Mouse (Mus musculus) CH12.LX (cell line): ENCODE results near the gene Sptbn1. TPM values are rescaled to one million over a fixed set of nuclear protein-coding genes. Genes with fewer than 3 reads are reported as not detected.

Experiments
- DNase-seq: peaks from one replicate; pipeline ENCODE4 v3.0.0-alpha.2; 2013; ENCODE audit errors: extremely low read depth
- H3K27ac ChIP-seq: 2 replicates; pipeline ENCODE4 v1.5.1; 2012; ENCODE audit warnings: low read depth, mild to moderate bottlenecking, control low read depth, moderate library complexity; ENCODE audit not compliant: insufficient read depth
- H3K27me3 ChIP-seq: replicated peaks from 2 replicates; pipeline ENCODE3; 2012; ENCODE audit warnings: inconsistent platforms
- H3K36me3 ChIP-seq, 2 experiments: replicated peaks in 1 of 2; 2 replicates each; pipeline versions ENCODE3 to v1.6.1; 2012; ENCODE audit warnings: inconsistent platforms in 1 of 2, low read length in 1 of 2, mild to moderate bottlenecking in 1 of 2, mixed read lengths in 1 of 2, moderate library complexity in 1 of 2; ENCODE audit not compliant: control insufficient read depth in 1 of 2, insufficient read depth in 1 of 2
- H3K4me1 ChIP-seq, 2 experiments: 2 replicates each; pipeline ENCODE4 v1.6.1; 2012; ENCODE audit warnings: inconsistent platforms in 1 of 2, moderate library complexity in 1 of 2; ENCODE audit not compliant: insufficient read depth in 2 of 2, control insufficient read depth in 1 of 2
- H3K4me2 ChIP-seq: 2 replicates; pipeline ENCODE4 v1.6.1; 2012; ENCODE audit warnings: low read depth, mild to moderate bottlenecking, control low read depth; ENCODE audit not compliant: poor library complexity, insufficient read depth, severe bottlenecking
- H3K4me3 ChIP-seq, 3 experiments: fragments of 150-350 bp in 1 of 3; sonication (generic) in 1 of 3; replicated peaks in 1 of 3; 2 replicates each; pipeline versions ENCODE3 to v1.5.1; 2011 to 2012; ENCODE audit warnings: low read depth in 2 of 3, low read length in 2 of 3, mild to moderate bottlenecking in 2 of 3, moderate library complexity in 2 of 3, control low read depth in 1 of 3, improper control_type of control experiment in 1 of 3, inconsistent platforms in 1 of 3, mixed read lengths in 1 of 3; ENCODE audit not compliant: poor library complexity in 1 of 3
- H3K79me2 ChIP-seq: replicated peaks from 2 replicates; pipeline ENCODE4 v1.6.1; 2012; ENCODE audit warnings: mild to moderate bottlenecking, moderate library complexity; ENCODE audit not compliant: control insufficient read depth, poor library complexity, insufficient read depth, severe bottlenecking; ENCODE audit errors: extremely low read depth
- H3K9ac ChIP-seq: 2 replicates; pipeline ENCODE4 v1.6.1; 2012; ENCODE audit warnings: low read depth, mild to moderate bottlenecking, control low read depth, moderate library complexity; ENCODE audit not compliant: insufficient read depth
- H3K9me3 ChIP-seq: replicated peaks from 2 replicates; pipeline ENCODE3; 2012; ENCODE audit warnings: low read length, inconsistent platforms, mixed read lengths
- BHLHE40 ChIP-seq: IDR thresholded peaks from 2 replicates; pipeline ENCODE4 v1.6.1; 2011; ENCODE audit warnings: mild to moderate bottlenecking, low read depth, low read length, improper control_type of control experiment
- CHD1 ChIP-seq: IDR thresholded peaks from 2 replicates; pipeline ENCODE4 v1.6.1; 2012; ENCODE audit warnings: low read depth, low read length, improper control_type of control experiment, inconsistent platforms
- CHD2 ChIP-seq: IDR thresholded peaks from 2 replicates; pipeline ENCODE4 v1.6.1; 2011; ENCODE audit warnings: low read length, improper control_type of control experiment
- CTCF ChIP-seq, 2 experiments: IDR thresholded peaks in 1 of 2; conservative IDR thresholded peaks in 1 of 2; 2 replicates each; pipeline ENCODE4 v1.5.1; 2011 to 2012; ENCODE audit warnings: low read depth in 2 of 2, low read length in 2 of 2, improper control_type of control experiment in 1 of 2, inconsistent platforms in 1 of 2, mild to moderate bottlenecking in 1 of 2, moderate library complexity in 1 of 2
- EP300 ChIP-seq: IDR thresholded peaks from 2 replicates; pipeline ENCODE4 v1.6.1; 2011; ENCODE audit warnings: low read length, improper control_type of control experiment
- GABPA ChIP-seq: IDR thresholded peaks from 2 replicates; pipeline ENCODE4 v1.6.1; 2012; ENCODE audit warnings: low read depth, low read length, improper control_type of control experiment, inconsistent platforms; ENCODE audit not compliant: insufficient replicate concordance
- JUND ChIP-seq: conservative IDR thresholded peaks from 2 replicates; pipeline ENCODE4 v1.6.1; 2011; ENCODE audit warnings: low read depth, low read length, improper control_type of control experiment
- KAT2A ChIP-seq: IDR thresholded peaks from 2 replicates; pipeline ENCODE4 v1.6.1; 2012; ENCODE audit warnings: low read length, improper control_type of control experiment, inconsistent platforms; ENCODE audit not compliant: insufficient replicate concordance
- MAFK ChIP-seq: IDR thresholded peaks from 2 replicates; pipeline ENCODE4 v1.6.1; 2011; ENCODE audit warnings: low read length, improper control_type of control experiment; ENCODE audit not compliant: insufficient replicate concordance
- MAX ChIP-seq: IDR thresholded peaks from 2 replicates; pipeline ENCODE4 v1.6.1; 2011; ENCODE audit warnings: low read length, improper control_type of control experiment
- MAZ ChIP-seq: IDR thresholded peaks from 2 replicates; pipeline ENCODE4 v1.6.1; 2012; ENCODE audit warnings: low read depth, mild to moderate bottlenecking, inconsistent platforms, low read length, improper control_type of control experiment, moderate library complexity
- MXI1 ChIP-seq: IDR thresholded peaks from 2 replicates; pipeline ENCODE4 v1.6.1; 2011; ENCODE audit warnings: mild to moderate bottlenecking, low read depth, low read length, improper control_type of control experiment
- MYC ChIP-seq: IDR thresholded peaks from 2 replicates; pipeline ENCODE4 v1.6.1; 2011; ENCODE audit warnings: low read depth, mild to moderate bottlenecking, improper control_type of control experiment, low read length
- NELFE ChIP-seq: IDR thresholded peaks from 2 replicates; pipeline ENCODE4 v1.6.1; 2011; ENCODE audit warnings: low read depth, low read length, improper control_type of control experiment
- NRF1 ChIP-seq: IDR thresholded peaks from 2 replicates; pipeline ENCODE4 v1.6.1; 2014; ENCODE audit warnings: low read depth, mild to moderate bottlenecking, inconsistent platforms, low read length, improper control_type of control experiment, moderate library complexity
- POLR2A ChIP-seq: IDR thresholded peaks from 2 replicates; pipeline ENCODE4 v1.6.1; 2011; ENCODE audit warnings: low read depth, mild to moderate bottlenecking, improper control_type of control experiment, low read length
- RCOR1 ChIP-seq: conservative IDR thresholded peaks from 2 replicates; pipeline ENCODE4 v1.6.1; 2012; ENCODE audit warnings: low read depth, mild to moderate bottlenecking, inconsistent platforms, low read length, improper control_type of control experiment
- USF1 ChIP-seq: IDR thresholded peaks from 2 replicates; pipeline ENCODE4 v1.6.1; 2014; ENCODE audit warnings: low read depth, mild to moderate bottlenecking, inconsistent platforms, low read length, improper control_type of control experiment
- ZNF384 ChIP-seq: IDR thresholded peaks from 2 replicates; pipeline ENCODE4 v1.6.1; 2012; ENCODE audit warnings: low read depth, low read length, improper control_type of control experiment, inconsistent platforms
- dilution Hi-C: fragments of 300-500 bp; cut with MboI; formaldehyde crosslinking; loops from 2 replicates; pipeline ENCODE4 v1.14.3; 2020; ENCODE audit warnings: low sequenced_read_pairs; ENCODE audit not compliant: extremely low pct_unique_long_range_greater_than_20kb, extremely low pct_ligation_motif_present
- in situ Hi-C: fragments of 300-500 bp; cut with MboI; formaldehyde crosslinking; loops from 3 replicates; pipeline ENCODE4 v1.14.3; 2019; ENCODE audit warnings: low sequenced_read_pairs, low pct_ligation_motif_present, low pct_unique_long_range_greater_than_20kb, mixed read lengths
- polyA plus RNA-seq: library from polyadenylated mRNA; unstranded; fragments of >175 nt; gene quantifications from 2 replicates; pipeline ENCODE4 v1.2.1, GENCODE M21; 2012; ENCODE audit warnings: low read depth; ENCODE audit not compliant: insufficient read length
- total RNA-seq, 2 experiments: library from RNA; depleted of rRNA; stranded (reverse); fragments of 300-350 nt in 1 of 2; fragments of >200 nt in 1 of 2; gene quantifications; 2 replicates each; pipeline ENCODE4 v1.2.3; 2012 to 2014

Sptbn1 gene
- total and polyA plus RNA-seq, 3 experiments: 38.2 to 54.7 (median 43.7) TPM

DNA sequence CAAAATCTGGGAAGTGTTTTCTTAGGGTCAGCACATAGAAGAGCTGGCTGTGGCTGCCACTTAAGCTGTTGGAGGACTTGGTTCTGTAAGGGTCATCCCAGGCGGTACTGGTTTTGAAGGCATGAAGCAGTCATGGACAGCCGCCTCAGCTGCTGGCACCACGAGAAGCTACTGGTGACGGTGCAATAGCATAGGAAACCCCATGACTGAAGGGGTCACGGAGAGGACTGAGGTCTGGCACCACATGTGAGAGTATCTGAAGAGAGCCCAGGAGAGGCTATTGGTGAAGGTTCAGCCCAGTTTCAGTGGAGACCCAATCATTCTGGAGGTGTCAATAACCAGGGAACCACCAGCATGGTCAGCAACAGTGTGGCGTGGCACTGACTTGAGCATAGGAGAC, 135.4 kb downstream of the Sptbn1 start:
- TF ChIP-seq RCOR1 (no peak), KAT2A (no peak)
- no peak for DNase-seq
- Histone ChIP-seq H3K36me3 (peaks cover 56 to 96% of the 10 kb centered on the region in 2 experiments), H3K4me1 (peaks cover 0 to 9% of the 10 kb centered on the region in 2 experiments; a peak in 2 of 4 replicates), H3K27me3 (no peaks in the 10 kb centered on the region), H3K4me2 (no peak overlapping the region), H3K9me3 (no peaks in the 10 kb centered on the region), H3K79me2 (no peaks in the 10 kb centered on the region), H3K4me3 (no peak overlapping the region), H3K27ac (no peak overlapping the region), H3K9ac (no peak overlapping the region)
- in situ Hi-C loops: no loop called here
- dilution Hi-C loops: no loop called here

DNA sequence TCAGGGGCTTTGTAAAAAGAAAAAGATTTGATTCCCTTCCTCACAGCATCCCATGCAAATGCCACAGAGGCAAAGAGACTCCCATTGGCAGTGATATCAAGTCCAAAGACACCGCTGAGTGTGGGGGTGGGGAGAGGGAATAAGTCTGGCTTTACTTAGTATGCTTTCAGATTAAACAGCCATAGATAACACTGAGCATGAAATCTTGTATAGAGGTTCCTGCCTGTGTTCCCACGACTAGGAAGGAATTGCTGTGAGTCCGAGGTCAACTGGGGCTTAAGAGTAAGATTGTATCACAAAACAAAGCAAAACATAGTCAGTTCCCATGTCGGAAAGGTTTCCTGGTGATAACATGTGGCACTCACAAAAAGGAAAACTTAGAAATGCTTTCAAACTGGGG, 136.3 kb downstream of the Sptbn1 start:
- no peak overlapping the region for H3K4me3 ChIP-seq
- in situ Hi-C loops: no loop called here
- no peaks in the 10 kb centered on the region for H3K27me3 ChIP-seq
- H3K9ac ChIP-seq: no peak overlapping the region
- H3K79me2 ChIP-seq: no peaks in the 10 kb centered on the region
- no peak for DNase-seq
- no peak for TF ChIP-seq CTCF (conservative IDR thresholded peaks at IDR 0.05 in 1 of 2, IDR thresholded peaks at IDR 0.05 in 1 of 2; ENCODE audit: low read depth in 2 of 2, low read length in 2 of 2)
- no peak for TF ChIP-seq EP300
- TF ChIP-seq POLR2A: no peak
- TF ChIP-seq GABPA: no peak
- no peak for TF ChIP-seq CHD2
- no peak for TF ChIP-seq MAX
- TF ChIP-seq KAT2A: no peak
- TF ChIP-seq CHD1: no peak
- no peak for TF ChIP-seq NELFE
- TF ChIP-seq BHLHE40: no peak
- no peak for TF ChIP-seq ZNF384
- TF ChIP-seq MAZ: no peak
- TF ChIP-seq JUND: no peak
- no peak for TF ChIP-seq RCOR1
- TF ChIP-seq MAFK: no peak
- TF ChIP-seq NRF1: no peak
- no peak for TF ChIP-seq MYC
- TF ChIP-seq MXI1: no peak
- no peak for TF ChIP-seq USF1
- TF ChIP-seq, all 38 proteins: peak for 0
- no peaks in the 10 kb centered on the region for H3K9me3 ChIP-seq
- dilution Hi-C loops: no loop called here
- peaks cover 0 to 9% of the 10 kb centered on the region in 2 experiments; a peak in 2 of 4 replicates for H3K4me1 ChIP-seq
- H3K4me2 ChIP-seq: no peak overlapping the region
- H3K27ac ChIP-seq: no peak overlapping the region
- peaks cover 54 to 94% of the 10 kb centered on the region in 2 experiments for H3K36me3 ChIP-seq
